Mouse (Mus musculus) spleen, postnatal 10 days (tissue): ENCODE data around the gene Hsdl1.

Experiments used
- DNase-seq, 2 experiments: peaks; one replicate each; pipeline ENCODE4 v3.0.0; 2021 to 2022; ENCODE audit warnings: low spot score in 2 of 2

Hsdl1 gene

DNA sequence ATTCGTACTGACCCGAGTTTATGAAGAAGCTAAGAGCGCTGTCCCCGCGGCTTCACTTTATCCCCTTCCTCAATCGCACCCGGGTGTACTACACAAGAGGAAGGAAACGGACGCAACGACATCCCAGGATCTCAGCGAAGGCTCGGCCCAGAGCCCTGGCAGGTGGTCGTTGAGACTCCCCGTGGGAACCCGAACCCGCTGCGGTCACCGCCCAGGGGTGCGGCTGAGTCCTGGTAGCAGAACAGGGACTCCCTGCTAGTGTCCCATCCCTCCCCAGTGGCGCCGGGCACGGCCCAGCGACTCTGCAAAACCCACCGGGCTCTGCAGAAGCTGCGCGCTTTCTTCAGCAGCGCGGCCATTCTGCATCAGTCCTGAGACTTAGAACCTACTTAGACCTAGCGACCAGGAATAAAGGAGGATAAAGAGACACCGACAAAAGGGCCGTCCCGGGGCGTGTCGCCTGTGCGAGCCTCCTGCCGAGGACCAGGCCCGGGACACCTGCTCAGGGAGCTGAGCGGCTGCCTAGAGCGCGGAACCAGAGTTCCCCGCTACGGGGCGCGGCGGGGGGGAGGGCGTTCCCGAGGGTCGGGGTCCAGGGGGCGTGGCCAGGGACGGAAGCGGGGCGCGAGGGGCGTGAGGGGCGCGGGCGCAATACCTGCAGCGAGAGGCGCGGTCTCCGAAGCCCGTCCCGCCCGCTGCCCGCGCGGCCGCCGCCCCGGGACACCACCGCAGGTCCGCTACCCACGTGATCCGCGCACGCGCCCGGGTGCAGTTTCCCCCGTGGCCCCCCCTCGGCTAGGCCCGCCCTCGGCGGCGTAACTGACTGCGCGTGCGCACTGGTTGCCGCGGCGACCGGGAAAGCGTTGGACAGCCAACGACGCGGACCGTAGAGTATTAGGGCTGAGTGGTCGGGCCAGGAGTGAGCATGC lies at the start of gene Hsdl1, which contains the start of gene Dnaaf1:
TSS of gene Hsdl1 (minus strand) at position 747 of the 929 bp plus-strand sequence.
TSS of gene Dnaaf1 (plus strand) at position 799 of the 929 bp plus-strand sequence.
- DNase-seq: peak; percentile 97 to 99

- no peak for DNase-seq
Measured at GRCm38 (mm10) chr8:119623744-119624143, 48.8 kb upstream of the Hsdl1 start.

- no peak for DNase-seq
Measured at GRCm38 (mm10) chr8:119623061-119623460, 48.1 kb upstream of the Hsdl1 start.

GRCm38 (mm10) chr8:119622555-119622954 lies 47.6 kb upstream of the Hsdl1 start:
- no peak for DNase-seq

DNA sequence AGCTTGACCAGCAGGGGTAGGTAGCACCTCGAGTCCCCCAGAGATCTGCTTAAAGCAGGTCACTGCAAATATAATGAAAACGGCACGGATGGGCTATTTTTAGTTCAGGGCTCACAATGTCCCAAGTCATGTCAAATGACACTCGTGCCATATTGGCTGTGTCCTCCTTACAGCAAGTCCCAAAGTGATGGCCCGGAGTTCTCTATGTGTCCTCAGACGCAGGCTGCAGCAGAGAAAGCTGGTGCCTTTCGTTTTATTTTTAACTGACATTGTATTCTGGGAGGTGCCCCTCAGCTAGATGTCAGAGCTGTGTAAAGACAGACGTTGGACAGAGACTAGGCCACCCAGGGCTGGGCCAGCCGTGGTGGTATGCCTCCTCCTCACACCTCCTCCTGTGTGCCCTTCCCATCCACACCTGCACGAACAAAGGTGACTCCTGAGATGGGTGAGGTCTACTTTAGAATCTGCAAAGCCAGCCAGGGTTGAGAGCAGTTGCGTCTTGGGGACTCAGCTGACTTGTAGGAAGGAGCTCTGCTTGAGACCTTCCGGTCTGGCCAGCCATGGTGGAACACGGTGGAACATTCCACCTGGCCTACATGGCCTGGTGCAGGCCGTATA lies 46.0 kb upstream of the Hsdl1 start:
- no peak for DNase-seq

- DNase-seq: no peak
Measured at GRCm38 (mm10) chr8:119620116-119620840, 45.3 kb upstream of the Hsdl1 start.

- no peak for DNase-seq
Measured at GRCm38 (mm10) chr8:119618887-119619286, 43.9 kb upstream of the Hsdl1 start.

DNA sequence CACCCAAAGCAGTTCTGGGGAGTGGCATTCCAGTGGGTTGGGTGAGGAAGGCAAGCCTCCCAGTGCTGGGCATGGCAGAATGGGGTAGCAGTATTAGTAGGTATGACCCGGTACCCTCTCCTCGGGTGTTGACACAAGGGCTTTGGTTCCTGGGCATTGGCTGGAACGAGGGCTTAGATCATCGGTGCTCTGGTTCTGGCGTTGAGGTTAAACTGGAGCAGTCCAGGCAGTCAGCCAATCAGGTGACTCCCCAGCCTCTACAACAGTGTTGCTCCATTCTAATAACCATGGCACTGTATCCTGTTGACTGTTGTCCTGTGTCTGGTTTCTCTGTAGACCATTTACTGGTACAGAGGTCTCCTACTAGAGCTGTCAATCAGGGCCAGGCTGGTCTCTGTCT lies 42.6 kb upstream of the Hsdl1 start:
- no peak for DNase-seq

DNA sequence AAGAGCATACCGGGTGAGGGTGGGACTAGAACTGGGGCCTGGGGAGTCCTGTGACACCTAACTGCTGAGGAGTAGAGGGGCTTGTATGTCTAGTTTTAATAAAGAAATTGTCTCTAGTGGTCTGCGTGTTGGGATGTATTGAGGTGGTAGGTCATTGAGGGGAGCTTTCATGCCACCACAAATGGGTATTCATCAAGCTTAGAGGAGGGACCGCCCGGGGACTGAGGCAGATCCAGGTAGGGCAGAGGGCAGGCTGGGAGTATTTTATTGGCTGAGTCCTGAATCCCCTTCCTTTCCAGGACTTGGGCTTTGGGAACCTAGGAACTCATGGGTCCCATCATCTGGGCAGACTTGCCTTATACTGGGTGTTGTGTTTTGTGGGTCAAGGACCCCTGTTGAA lies 41.8 kb upstream of the Hsdl1 start:
- no peak for DNase-seq

- DNase-seq: no peak
Measured at GRCm38 (mm10) chr8:119616358-119616757, 41.4 kb upstream of the Hsdl1 start.

- no peak for DNase-seq
Measured at GRCm38 (mm10) chr8:119615096-119615495, 40.1 kb upstream of the Hsdl1 start.

- DNase-seq: no peak
Measured at GRCm38 (mm10) chr8:119612471-119612870, 37.5 kb upstream of the Hsdl1 start, which contains the start of gene Adad2. Adad2 (plus strand) TSS chr8:119612747.

- no peak for DNase-seq
Measured at GRCm38 (mm10) chr8:119606224-119606623, 31.2 kb upstream of the Hsdl1 start.

DNA sequence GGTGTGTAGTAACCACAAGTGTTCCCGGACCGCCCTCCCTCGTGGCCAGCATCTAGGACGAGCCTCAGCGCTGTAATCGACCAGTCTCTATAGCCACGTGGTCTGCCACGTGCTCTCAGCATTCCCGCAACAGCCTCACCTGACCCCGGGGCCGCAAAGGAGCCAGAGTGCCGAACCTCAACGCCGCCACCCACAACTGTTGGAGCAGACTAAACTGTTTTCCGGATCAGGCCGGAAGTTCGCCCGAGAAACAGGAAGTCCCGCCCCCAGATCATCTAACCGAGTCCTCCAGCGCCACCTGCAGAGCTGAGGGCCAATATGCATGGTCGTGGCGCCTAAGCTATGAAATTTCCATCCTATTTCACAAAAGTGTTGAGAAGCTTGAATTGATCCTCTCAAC lies 30.0 kb upstream of the Hsdl1 start, which contains the start of gene Taf1c:
TSS of gene Taf1c (minus strand) at position 227 of the 400 bp plus-strand sequence.
- DNase-seq: peak; percentile 91 to 97

DNA sequence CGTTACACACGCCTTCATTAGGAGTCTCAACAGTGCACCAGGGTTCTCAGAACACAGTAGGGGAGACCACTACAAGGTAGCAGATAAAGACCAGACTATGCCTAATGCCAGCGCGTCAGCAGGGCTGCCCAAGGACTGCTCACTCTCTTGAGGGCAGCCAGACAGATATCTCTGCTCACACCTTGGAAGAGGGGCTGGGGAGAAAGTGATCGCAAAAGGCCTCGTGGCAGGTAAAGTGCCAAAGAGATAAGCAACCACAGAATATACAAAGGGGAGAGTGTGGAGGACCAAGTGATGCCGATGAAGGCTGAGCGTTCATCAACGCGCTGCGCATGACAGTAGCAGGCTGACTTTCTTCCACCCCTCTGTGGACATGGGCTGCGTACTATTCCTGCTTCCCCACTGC lies 29.4 kb upstream of the Hsdl1 start:
- DNase-seq: no peak

- DNase-seq: no peak
Measured at GRCm38 (mm10) chr8:119603771-119604170, 28.8 kb upstream of the Hsdl1 start.

DNA sequence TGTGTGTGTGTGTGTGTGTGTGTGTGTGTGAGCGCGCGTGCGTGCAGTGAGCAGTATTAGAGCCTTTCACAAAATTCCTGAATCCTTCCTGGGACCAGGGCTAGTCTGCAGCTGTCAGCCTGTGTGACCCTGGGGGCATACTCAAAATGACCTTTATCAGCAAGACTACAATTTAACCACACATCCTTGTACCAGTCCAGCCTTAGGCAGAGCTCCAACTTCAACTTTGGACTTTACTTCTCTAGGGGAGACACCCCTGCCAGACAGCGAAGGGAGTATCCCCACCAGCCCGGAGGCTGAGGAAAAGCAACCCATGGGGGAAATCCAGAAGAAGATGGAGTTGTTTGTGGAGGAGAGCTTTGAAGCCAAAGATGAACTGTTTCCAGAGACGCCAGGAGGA lies 16.5 kb upstream of the Hsdl1 start:
- no peak for DNase-seq

DNA sequence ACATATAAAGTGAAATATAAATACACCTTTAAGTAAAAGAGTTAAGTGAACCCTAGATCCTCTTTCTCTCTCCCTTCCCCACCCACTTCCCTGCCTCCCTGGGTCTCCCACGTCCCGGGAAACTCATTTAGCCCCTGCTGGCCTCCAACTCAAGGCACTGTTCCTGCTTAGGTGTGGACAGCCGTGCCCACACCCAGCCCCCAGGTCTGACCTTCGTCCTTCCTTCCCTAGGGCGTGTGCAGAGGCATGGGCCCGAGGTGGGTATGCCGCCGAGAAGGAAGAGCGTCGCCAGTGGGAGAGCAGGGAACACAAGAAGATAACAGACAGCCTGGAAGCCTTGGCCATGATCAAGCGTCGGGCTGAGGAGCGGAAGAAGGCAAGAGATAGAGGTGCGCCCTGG lies 15.4 kb upstream of the Hsdl1 start:
- DNase-seq: no peak

DNA sequence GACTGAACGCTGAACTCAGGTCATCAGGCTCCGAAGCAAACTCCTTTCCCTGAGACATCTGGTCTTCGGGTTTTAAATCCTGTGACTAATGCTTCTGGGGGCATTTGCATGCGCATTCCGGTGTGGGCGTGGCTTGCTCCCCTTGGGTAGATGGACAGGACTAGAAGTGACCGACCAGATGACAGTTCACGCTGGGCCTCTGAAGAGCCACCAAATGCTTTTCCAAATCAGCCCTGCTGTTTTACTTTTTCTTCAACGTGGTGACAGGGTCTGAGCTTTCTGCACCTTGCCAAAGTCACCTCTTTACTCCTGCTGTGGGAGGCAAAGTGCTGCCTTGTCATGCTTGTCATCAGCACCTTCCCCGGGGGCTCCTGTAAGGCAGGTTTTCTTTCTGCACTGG lies 13.9 kb upstream of the Hsdl1 start:
- DNase-seq: no peak

DNA sequence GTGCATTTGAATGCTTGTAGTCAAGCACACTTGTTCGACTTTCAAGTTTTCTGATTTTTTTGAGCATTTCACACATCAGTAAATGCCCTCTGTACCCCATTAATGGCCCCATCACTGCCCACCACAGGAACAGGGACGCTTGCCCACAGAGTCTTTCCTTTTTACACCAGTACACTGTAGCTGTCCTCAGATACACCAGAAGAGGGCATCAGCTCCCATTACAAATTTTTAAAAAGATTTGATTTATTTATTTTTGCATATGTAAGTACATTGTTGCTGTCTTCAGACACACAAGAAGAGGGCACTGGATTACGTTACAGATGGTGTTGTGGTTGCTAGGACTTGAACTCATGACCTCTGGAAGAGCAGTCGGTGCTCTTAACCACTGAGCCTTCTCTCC lies 13.3 kb upstream of the Hsdl1 start:
- DNase-seq: no peak

GRCm38 (mm10) chr8:119585901-119586300 lies 10.9 kb upstream of the Hsdl1 start:
- no peak for DNase-seq
